Mouse (Mus musculus): ENCODE data around the gene 9030624G23Rik. TPM values are rescaled to one million over a fixed set of nuclear protein-coding genes. Genes with fewer than 3 reads are reported as not detected.
"Not testable (repeated sequence)": the region's sequence is repeated elsewhere in the genome, so short reads cannot be mapped to it uniquely, and the experiment has no call there.

Gene 9030624G23Rik
- polyA plus RNA-seq (2015; fragmentation: Nextera tagmentation; extraction: Ambion mirVana) = 0.22 and 0.24 TPM in 2 replicates

GRCm38 (mm10) chr12:24097108-24097520 is at the start of gene 9030624G23Rik:
Gene 9030624G23Rik, minus strand, starts transcription at chr12:24097246.
- H3K27ac ChIP-seq; DNase-seq; H3K4me1 ChIP-seq (replicated peaks); H3K36me3 ChIP-seq; H3K9ac ChIP-seq; H3K9me3 ChIP-seq (replicated peaks); ATAC-seq (ENCODE audit: low read depth); H3K27me3 ChIP-seq: not testable (repeated sequence)
- under 1% methylated on average over 38 of the region's 39 CpGs for WGBS (ENCODE audit: insufficient replicate concordance)
- peak within 1 kb of the TSS; percentile 50 for H3K4me2 ChIP-seq
- H3K4me3 ChIP-seq (replicated peaks) = peak within 1 kb of the TSS; percentile 49

- H3K27me3 ChIP-seq; H3K9ac ChIP-seq; H3K4me2 ChIP-seq; H3K4me1 ChIP-seq (replicated peaks); H3K9me3 ChIP-seq (replicated peaks); H3K4me3 ChIP-seq (replicated peaks); H3K36me3 ChIP-seq; DNase-seq; ATAC-seq (ENCODE audit: low read depth); H3K27ac ChIP-seq: not testable (repeated sequence)
- WGBS (ENCODE audit: insufficient replicate concordance) = 62% methylated on average over 2 of the region's 5 CpGs
These were observed 13.9 kb downstream of the 9030624G23Rik start for GRCm38 (mm10) chr12:24083096-24083495.
